Mouse (Mus musculus) T-helper 1 cell (primary cell): ENCODE data around the gene Ahcyl2.

ENCODE experiments used
- in situ Hi-C: fragments of 300-600 bp; cut with MboI, MseI; formaldehyde crosslinking; loops from one replicate; pipeline ENCODE4 v1.15.1; 2025; ENCODE audit warnings: high pct_unique_total_duplicates

Ahcyl2 gene

DNA sequence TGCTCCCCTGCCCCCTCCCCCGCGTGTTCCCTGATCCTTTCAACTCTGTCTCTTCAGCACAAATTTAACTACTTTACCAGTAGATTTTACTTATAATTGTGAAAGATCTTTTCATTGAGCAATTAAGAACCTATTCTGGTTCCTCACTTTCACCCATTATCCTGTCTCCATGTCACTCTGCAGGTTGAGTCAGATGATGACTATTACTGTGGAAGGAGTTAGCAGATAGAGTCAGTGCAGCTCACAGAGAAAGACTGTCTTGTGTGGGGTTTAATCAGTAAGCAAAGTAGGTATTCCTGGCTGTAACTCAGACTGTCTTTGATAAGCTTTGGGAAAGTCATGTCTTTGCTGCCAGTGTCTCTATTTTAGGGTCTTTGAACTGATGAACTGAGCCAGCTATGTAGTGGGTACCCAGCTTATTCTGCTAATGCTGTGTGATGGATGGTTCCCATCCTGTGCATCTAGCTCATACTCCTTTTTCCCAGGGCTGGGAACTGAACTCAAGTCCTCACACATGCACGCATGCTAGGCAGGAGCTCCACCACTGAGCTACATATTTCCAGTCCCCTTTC, 135.6 kb downstream of the Ahcyl2 start:
- in situ Hi-C loops: no loop called here

- in situ Hi-C loops: no loop called here
These were observed 136.5 kb downstream of the Ahcyl2 start for GRCm38 (mm10) chr6:29904281-29904680.

- in situ Hi-C loops: no loop called here
These were observed 142.8 kb downstream of the Ahcyl2 start for GRCm38 (mm10) chr6:29910631-29911030.

GRCm38 (mm10) chr6:29913673-29914072, 145.9 kb downstream of the Ahcyl2 start:
- in situ Hi-C loops: no loop called here

DNA sequence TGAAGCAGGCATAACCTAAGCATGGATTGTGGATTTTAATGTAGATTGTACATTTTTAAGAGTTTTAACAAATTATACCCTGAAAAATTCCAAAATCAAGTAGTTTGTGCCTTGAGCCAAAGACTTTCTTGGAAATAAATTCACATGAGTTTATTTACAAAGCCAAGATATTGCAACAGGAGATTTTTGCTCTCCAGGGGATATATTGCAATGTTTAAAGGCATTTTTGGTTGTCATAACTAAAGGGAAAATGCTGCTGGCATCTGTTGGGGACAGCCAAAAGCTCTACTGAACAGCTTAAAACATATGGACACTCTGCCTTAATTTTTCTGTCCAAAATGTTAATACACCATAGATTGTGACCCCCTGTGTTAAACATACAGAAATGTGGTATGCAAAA, 146.3 kb downstream of the Ahcyl2 start:
- in situ Hi-C loops: no loop called here

GRCm38 (mm10) chr6:29915836-29916235, 148.0 kb downstream of the Ahcyl2 start:
- in situ Hi-C loops: no loop called here

GRCm38 (mm10) chr6:29916530-29917382, 148.9 kb downstream of the Ahcyl2 start, which contains the start of gene Strip2:
Gene Strip2, plus strand, starts transcription at chr6:29917012.
- in situ Hi-C loops: no loop called here

- in situ Hi-C loops: no loop called here
These were observed 149.5 kb downstream of the Ahcyl2 start for GRCm38 (mm10) chr6:29917383-29917720.

DNA sequence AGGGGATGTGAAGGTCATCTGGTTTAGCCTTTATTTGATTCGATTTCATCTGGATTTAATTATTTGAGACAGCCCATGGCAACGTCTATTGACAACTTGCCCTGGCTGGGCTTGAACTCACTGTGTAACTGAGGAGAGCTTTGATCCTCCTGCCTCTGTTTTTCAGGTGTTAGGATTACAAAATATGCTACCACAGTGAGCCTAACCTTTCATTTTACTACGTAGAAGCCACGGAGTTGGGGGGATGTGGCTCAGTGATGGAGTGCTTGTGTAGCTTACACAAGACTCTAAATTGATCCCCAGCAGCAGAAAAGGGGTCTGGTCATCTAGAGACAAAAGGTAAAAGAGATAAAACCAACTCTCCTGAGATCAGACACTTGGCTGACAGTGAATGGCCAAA, 150.1 kb downstream of the Ahcyl2 start:
- in situ Hi-C loops: no loop called here

- in situ Hi-C loops: no loop called here
These were observed 155.7 kb downstream of the Ahcyl2 start for GRCm38 (mm10) chr6:29923501-29923900.

DNA sequence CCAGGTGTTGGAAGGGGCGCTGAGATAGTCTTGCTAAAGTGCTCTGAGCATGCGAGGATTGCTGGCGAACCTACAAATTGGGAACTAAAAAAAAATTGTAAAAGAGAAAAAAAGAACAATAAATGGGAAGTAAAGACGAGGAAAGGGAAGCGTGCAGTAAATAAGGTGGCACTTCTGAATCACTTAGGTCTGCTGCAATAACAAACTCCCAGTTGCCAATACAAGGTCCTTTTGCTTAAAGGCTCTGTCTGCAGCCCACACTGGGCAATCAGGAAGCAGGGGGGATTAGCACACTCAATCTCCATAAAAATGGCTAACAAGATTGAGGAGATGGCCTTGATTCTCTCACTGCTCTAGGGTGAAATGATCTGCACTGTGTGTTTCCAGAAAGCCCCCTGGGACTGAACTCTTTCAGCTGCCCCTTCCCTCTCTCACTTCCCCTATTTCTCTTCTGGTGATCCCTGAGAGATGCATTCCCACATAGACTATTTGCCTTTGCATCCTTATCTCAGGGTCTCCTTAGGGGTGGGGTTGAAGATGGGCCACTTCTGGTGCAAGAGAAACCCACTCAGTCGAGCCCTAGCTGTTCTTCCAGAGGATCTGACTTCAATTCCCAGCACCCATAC, 157.9 kb downstream of the Ahcyl2 start:
- in situ Hi-C loops: no loop called here

GRCm38 (mm10) chr6:29930087-29930486, 162.3 kb downstream of the Ahcyl2 start:
- in situ Hi-C loops: no loop called here

DNA sequence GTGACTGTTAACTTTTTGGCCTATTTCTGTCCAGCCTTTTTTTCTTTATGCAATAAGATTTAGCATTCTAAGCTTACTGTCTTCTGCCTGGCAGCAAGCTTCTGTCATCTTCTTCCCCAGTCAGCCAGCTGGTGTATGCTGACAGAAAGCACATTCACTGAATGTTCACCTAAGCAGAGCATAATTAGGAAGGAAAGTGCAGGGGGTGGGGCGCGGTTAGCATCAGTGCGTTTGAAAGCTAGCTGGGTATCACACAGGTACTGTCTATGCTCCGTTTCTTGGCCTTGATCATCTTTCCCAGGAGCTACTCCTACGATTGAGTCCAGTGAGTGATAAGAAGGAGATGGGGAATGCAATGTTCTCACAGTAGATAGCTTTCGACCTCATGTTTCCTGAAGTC, 162.9 kb downstream of the Ahcyl2 start:
- in situ Hi-C loops: no loop called here

DNA sequence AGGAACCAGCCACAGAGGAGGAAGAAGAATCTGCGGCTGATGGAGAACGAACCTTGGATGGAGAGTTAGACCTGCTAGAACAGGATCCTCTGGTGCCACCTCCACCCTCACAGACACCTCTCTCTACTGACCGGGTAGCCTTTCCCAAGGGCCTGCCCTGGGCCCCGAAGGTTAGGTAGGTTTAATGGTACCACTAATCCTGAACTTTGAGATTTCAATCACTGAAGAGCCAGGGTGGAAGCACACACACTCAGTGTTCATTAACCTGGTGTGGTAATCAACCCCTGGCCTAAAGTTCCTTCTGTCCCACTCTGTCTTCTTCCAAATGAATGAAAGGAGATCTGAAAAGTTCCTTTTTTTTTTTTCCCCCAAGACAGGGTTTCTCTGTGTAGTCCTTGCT, 163.4 kb downstream of the Ahcyl2 start:
- in situ Hi-C loops: no loop called here

- in situ Hi-C loops: no loop called here
These were observed 167.9 kb downstream of the Ahcyl2 start for GRCm38 (mm10) chr6:29935741-29936140.

DNA sequence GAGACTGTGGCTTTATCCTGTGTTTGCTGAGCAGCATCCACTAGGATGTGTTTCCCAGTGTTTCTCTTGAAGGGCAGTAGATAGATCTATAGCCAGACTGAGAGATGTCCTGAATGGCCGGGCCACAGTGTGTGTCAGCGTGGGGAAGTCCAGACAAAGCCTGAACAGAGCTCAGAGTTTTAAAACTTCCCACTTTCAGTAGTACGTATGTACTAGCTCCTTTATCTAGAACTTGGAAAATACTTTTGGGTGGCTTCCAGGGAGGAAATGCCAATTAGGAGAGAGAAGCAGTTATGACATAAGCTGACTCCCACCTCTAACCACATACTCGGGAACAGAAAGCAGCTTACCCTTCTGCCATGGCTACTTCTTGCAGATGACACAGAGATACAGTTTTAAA, 172.6 kb downstream of the Ahcyl2 start:
- in situ Hi-C loops: loop anchor here (5.0 kb wide), 2 partner anchors 53 to 183 kb away; no protein-coding TSS in a partner anchor

DNA sequence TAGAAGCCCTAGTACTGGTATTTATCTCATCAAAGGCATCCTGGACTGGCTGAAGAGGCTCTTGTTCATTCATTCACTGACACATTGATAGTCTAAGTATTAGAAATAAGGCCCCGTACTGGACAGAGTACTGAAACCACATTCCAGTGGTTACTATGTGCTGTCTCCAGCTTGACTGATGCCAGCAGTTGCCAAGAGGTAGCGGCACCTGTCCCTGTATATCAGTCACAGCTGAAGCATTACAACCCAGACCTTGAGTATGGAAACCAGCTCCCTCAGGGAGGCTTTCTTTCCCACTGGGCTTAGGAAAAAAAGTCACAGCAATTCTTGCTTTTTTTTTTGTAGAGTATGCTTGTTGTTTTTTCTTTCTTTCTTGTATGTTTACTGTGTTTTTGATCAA, 173.2 kb downstream of the Ahcyl2 start:
- in situ Hi-C loops: loop anchor here (5.0 kb wide), 2 partner anchors 54 to 184 kb away; no protein-coding TSS in a partner anchor

- in situ Hi-C loops: loop anchor here (5.0 kb wide), 2 partner anchors 57 to 187 kb away; no protein-coding TSS in a partner anchor
These were observed 176.7 kb downstream of the Ahcyl2 start for GRCm38 (mm10) chr6:29944465-29944864.

GRCm38 (mm10) chr6:29946568-29946967, 178.8 kb downstream of the Ahcyl2 start:
- in situ Hi-C loops: loop anchor here (5.0 kb wide), 1 partner anchor 66 kb away; no protein-coding TSS in a partner anchor

GRCm38 (mm10) chr6:29947823-29948222, 180.0 kb downstream of the Ahcyl2 start:
- in situ Hi-C loops: loop anchor here (5.0 kb wide), 1 partner anchor 64 kb away; no protein-coding TSS in a partner anchor

DNA sequence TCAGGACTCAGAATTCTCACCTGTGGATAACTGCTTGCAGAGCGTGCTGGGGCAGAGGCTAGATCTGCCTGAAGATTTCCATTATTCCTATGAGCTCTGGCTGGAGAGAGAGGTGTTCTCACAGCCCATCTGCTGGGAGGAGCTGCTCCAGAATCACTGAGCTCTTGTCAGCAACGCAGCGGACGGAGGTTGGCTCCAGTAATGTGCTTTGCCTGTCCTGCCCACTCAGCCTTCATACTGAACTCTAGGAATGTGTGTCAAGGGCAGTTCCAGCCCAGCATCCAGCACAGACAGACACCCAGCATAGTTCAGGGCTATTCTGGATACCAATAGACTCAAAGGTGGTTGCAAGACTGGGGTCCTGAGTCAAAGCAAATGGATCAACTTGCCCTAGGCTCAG, 188.9 kb downstream of the Ahcyl2 start:
- in situ Hi-C loops: no loop called here

- in situ Hi-C loops: no loop called here
These were observed 190.9 kb downstream of the Ahcyl2 start for GRCm38 (mm10) chr6:29958669-29959068.
